11 mouse cellular contexts compared by ENCODE assay signal in the genomic region with DNA sequence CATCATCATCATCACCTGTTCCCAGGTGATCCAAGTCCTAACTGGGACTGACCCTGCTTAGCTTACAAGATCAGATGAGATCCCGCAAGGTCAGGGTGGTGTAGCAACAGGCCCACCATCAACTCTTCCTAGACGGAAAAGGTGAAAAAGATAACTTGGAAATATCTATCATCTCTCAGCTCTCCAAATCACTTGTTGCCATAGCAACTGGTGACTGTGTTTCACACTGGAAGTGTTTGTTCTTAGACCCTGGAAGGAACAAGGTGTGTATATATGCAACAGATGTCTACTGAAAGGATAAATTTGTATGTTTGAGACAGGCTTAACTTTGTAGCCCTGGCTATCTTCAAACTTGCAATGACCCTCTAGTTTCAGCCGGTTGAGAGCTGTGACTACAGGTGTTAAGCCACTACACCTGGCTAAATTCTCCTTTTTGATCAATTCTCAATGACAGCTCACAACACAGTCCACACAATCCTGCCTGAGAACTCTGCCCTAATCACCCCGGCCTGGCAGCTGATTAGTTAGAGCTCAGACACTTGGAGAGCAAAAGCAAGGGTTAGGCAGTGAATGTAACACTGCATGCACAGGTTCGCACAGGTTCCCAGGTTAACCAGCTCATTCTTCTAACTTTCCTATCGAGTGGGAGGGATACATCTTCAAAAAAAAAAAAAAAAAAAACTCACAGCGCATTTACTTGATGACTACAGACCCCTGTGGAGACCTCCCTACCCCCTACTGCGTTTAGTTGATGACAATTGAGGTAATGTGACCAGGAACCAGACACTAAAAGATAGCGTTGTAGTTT. TPM values are rescaled to one million over a fixed set of nuclear protein-coding genes. Genes with fewer than 3 reads are reported as not detected.
DNase-seq lines count a peak whose midpoint lies in the region; ATAC-seq and TF ChIP-seq lines count a peak whose summit lies in the region.
"Had no signal": no experiment of that assay in that cellular context is flagged by ENCODE, and none has a peak within 500 bp of the region (broad histone marks: within the 10 kb centered on the region; RNA-seq: fewer than 3 reads in every experiment).

No protein-coding gene starts in this region.

- 29% methylated on average over 9 of the region's 9 CpGs for WGBS in heart, embryonic 13.5 days
- 28% methylated on average over 9 of the region's 9 CpGs for WGBS in stomach, embryonic 15.5 days
- 30% methylated on average over 9 of the region's 9 CpGs for WGBS in stomach, postnatal 0 days
- WGBS in intestine, embryonic 16.5 days = 28% methylated on average over 9 of the region's 9 CpGs
- WGBS in stomach, embryonic 16.5 days = 31% methylated on average over 9 of the region's 9 CpGs

- no peak for DNase-seq in heart, adult 18-20 months
- DNase-seq in stomach, postnatal 0 days (ENCODE audit: low spot score) = no peak
- DNase-seq in cerebellum, adult 18-20 months = no peak
- no peak for DNase-seq in thymus, adult 18-20 months
- DNase-seq: right cerebral cortex, postnatal 25 days had no signal

- H3K4me1 ChIP-seq in heart, embryonic 13.5 days = peaks cover 28% of the 10 kb centered on the region
- H3K4me1 ChIP-seq in stomach, embryonic 15.5 days = peaks cover 18% of the 10 kb centered on the region
- H3K4me1 ChIP-seq in stomach, postnatal 0 days (replicated peaks; ENCODE audit: control insufficient read depth, insufficient read depth) = no peaks in the 10 kb centered on the region
- H3K4me1 ChIP-seq in intestine, embryonic 16.5 days (ENCODE audit: control insufficient read depth, insufficient read depth, low read length) = peaks cover 35% of the 10 kb centered on the region
- peaks cover 16% of the 10 kb centered on the region; the same call in 1 of the 2 replicates for H3K4me1 ChIP-seq in stomach, embryonic 16.5 days (ENCODE audit: control insufficient read depth, insufficient read depth, low read length)

- no peaks in the 10 kb centered on the region for H3K9me3 ChIP-seq in heart, embryonic 13.5 days
- no peaks in the 10 kb centered on the region for H3K9me3 ChIP-seq in stomach, embryonic 15.5 days
- no peaks in the 10 kb centered on the region for H3K9me3 ChIP-seq in stomach, postnatal 0 days (ENCODE audit: control insufficient read depth, low read length)
- H3K9me3 ChIP-seq in intestine, embryonic 16.5 days (ENCODE audit: control insufficient read depth, low read length) = no peaks in the 10 kb centered on the region
- H3K9me3 ChIP-seq in stomach, embryonic 16.5 days (replicated peaks; ENCODE audit: control insufficient read depth, low read length) = no peaks in the 10 kb centered on the region
- H3K9me3 ChIP-seq: embryonic facial prominence, embryonic 15.5 days; neural tube, embryonic 13.5 days had no signal

- H3K4me3 ChIP-seq in heart, embryonic 13.5 days = no peak overlapping the region
- no peak overlapping the region for H3K4me3 ChIP-seq in stomach, embryonic 15.5 days (replicated peaks)
- H3K4me3 ChIP-seq in stomach, postnatal 0 days (ENCODE audit: low read depth, low read length) = no peak overlapping the region
- H3K4me3 ChIP-seq in intestine, embryonic 16.5 days (ENCODE audit: low read length) = no peak overlapping the region
- H3K4me3 ChIP-seq in stomach, embryonic 16.5 days (replicated peaks; ENCODE audit: low read length) = no peak overlapping the region
- H3K4me3 ChIP-seq: embryonic facial prominence, embryonic 15.5 days; neural tube, embryonic 13.5 days had no signal

- no peak for TF ChIP-seq EP300 in stomach, postnatal 0 days (optimal IDR thresholded peaks at IDR 0.05)

- ATAC-seq in heart, embryonic 13.5 days (ENCODE audit: extremely low read depth, insufficient number of reproducible peaks, low FRiP score, low TSS enrichment) = no peak
- ATAC-seq in stomach, embryonic 15.5 days (ENCODE audit: insufficient read depth, low FRiP score, low read depth) = no peak
- ATAC-seq in stomach, postnatal 0 days (ENCODE audit: low FRiP score, low TSS enrichment) = no peak
- peak; percentile 58 for ATAC-seq in intestine, embryonic 16.5 days
- ATAC-seq in stomach, embryonic 16.5 days (ENCODE audit: insufficient read depth, low FRiP score) = no peak

- H3K4me2 ChIP-seq in heart, embryonic 13.5 days = peak overlapping the region; percentile 29
- H3K4me2 ChIP-seq in stomach, embryonic 15.5 days = no peak overlapping the region; the same call in 1 of the 2 replicates
- H3K4me2 ChIP-seq in stomach, postnatal 0 days (replicated peaks; ENCODE audit: low read depth) = no peak overlapping the region
- 0 out of 2 replicates have a peak overlapping the region, but pooled peaks have one; percentile 3 for H3K4me2 ChIP-seq in intestine, embryonic 16.5 days (ENCODE audit: low read depth, low read length)
- no peak overlapping the region for H3K4me2 ChIP-seq in stomach, embryonic 16.5 days (ENCODE audit: low read depth, low read length)
- H3K4me2 ChIP-seq: embryonic facial prominence, embryonic 15.5 days; neural tube, embryonic 13.5 days had no signal

- TF ChIP-seq CTCF in stomach, postnatal 0 days (IDR thresholded peaks at IDR 0.05; ENCODE audit: low read depth) = no peak

- H3K9ac ChIP-seq in heart, embryonic 13.5 days = peak overlapping the region; percentile 56; the same call in 1 of the 2 replicates
- H3K9ac ChIP-seq in stomach, embryonic 15.5 days = no peak overlapping the region
- H3K9ac ChIP-seq in stomach, postnatal 0 days (ENCODE audit: low read length) = no peak overlapping the region
- no peak overlapping the region for H3K9ac ChIP-seq in intestine, embryonic 16.5 days (ENCODE audit: low read depth, low read length)
- H3K9ac ChIP-seq in stomach, embryonic 16.5 days (ENCODE audit: low read length) = no peak overlapping the region
- H3K9ac ChIP-seq: embryonic facial prominence, embryonic 15.5 days; neural tube, embryonic 13.5 days had no signal

- H3K36me3 ChIP-seq in heart, embryonic 13.5 days = no peaks in the 10 kb centered on the region
- H3K36me3 ChIP-seq in stomach, embryonic 15.5 days = no peaks in the 10 kb centered on the region
- no peaks in the 10 kb centered on the region for H3K36me3 ChIP-seq in stomach, postnatal 0 days (ENCODE audit: control insufficient read depth, insufficient read depth, low read length)
- H3K36me3 ChIP-seq in intestine, embryonic 16.5 days (ENCODE audit: control insufficient read depth, insufficient read depth, low read length) = no peaks in the 10 kb centered on the region
- no peaks in the 10 kb centered on the region for H3K36me3 ChIP-seq in stomach, embryonic 16.5 days (ENCODE audit: control insufficient read depth, insufficient read depth, low read length)
- H3K36me3 ChIP-seq: embryonic facial prominence, embryonic 15.5 days; neural tube, embryonic 13.5 days had no signal

- no peaks in the 10 kb centered on the region for H3K27me3 ChIP-seq in heart, embryonic 13.5 days (replicated peaks)
- H3K27me3 ChIP-seq in stomach, embryonic 15.5 days (replicated peaks) = no peaks in the 10 kb centered on the region
- no peaks in the 10 kb centered on the region for H3K27me3 ChIP-seq in stomach, postnatal 0 days (ENCODE audit: control insufficient read depth, insufficient read depth, low read length)
- H3K27me3 ChIP-seq in intestine, embryonic 16.5 days (replicated peaks; ENCODE audit: control insufficient read depth, insufficient read depth, low read length) = no peaks in the 10 kb centered on the region
- no peaks in the 10 kb centered on the region for H3K27me3 ChIP-seq in stomach, embryonic 16.5 days (ENCODE audit: control insufficient read depth, insufficient read depth, low read length)
- H3K27me3 ChIP-seq: embryonic facial prominence, embryonic 15.5 days had no signal

- H3K27ac ChIP-seq in heart, embryonic 13.5 days (replicated peaks) = peak overlapping the region; percentile 62
- peak overlapping the region; percentile 71; the same call in 1 of the 2 replicates for H3K27ac ChIP-seq in stomach, embryonic 15.5 days
- H3K27ac ChIP-seq in stomach, postnatal 0 days (replicated peaks) = no peak overlapping the region
- H3K27ac ChIP-seq in intestine, embryonic 16.5 days (ENCODE audit: low read length) = peak overlapping the region; percentile 89
- H3K27ac ChIP-seq in stomach, embryonic 16.5 days (ENCODE audit: low read length) = peak overlapping the region; percentile 7; the same call in 1 of the 2 replicates
- H3K27ac ChIP-seq: embryonic facial prominence, embryonic 15.5 days had no signal

RNA-seq across cellular contexts. Expression of a gene that starts 3.7 kb away (rescaled TPM):
- 2.9 and 3.2 TPM in 2 replicates for polyA plus RNA-seq in heart, embryonic 13.5 days (2015; fragmentation: Nextera tagmentation; extraction: Ambion mirVana)
- 1 to 10 TPM; 1.6 to 5.1 TPM for total RNA-seq in heart, adult 18-20 months (2021)
- 7.1 TPM in 2 replicates for polyA plus RNA-seq in stomach, embryonic 15.5 days (2015; fragmentation: Nextera tagmentation; extraction: Ambion mirVana)
- 1.3 and 2.3 TPM in 2 replicates for polyA plus RNA-seq in stomach, postnatal 0 days (2015; fragmentation: Nextera tagmentation; extraction: Ambion mirVana)
- 8.0 and 9.2 TPM in 2 replicates for polyA plus RNA-seq in intestine, embryonic 16.5 days (2015; fragmentation: Nextera tagmentation; extraction: Ambion mirVana)
- 6.0 and 6.3 TPM in 2 replicates for polyA plus RNA-seq in stomach, embryonic 16.5 days (2015; fragmentation: Nextera tagmentation; extraction: Ambion mirVana)

RNA-seq across cellular contexts. Expression of a gene that starts 22.1 kb away (rescaled TPM):
- polyA plus RNA-seq in heart, embryonic 13.5 days (2015; fragmentation: Nextera tagmentation; extraction: Ambion mirVana) = 1.7 TPM in 2 replicates
- 1 to 10 TPM; 1.3 TPM for total RNA-seq in heart, adult 18-20 months (2021)
- 273 and 329 TPM in 2 replicates for polyA plus RNA-seq in stomach, embryonic 15.5 days (2015; fragmentation: Nextera tagmentation; extraction: Ambion mirVana)
- 22.3 and 24.1 TPM in 2 replicates for polyA plus RNA-seq in stomach, postnatal 0 days (2015; fragmentation: Nextera tagmentation; extraction: Ambion mirVana)
- 180 and 240 TPM in 2 replicates for polyA plus RNA-seq in intestine, embryonic 16.5 days (2015; fragmentation: Nextera tagmentation; extraction: Ambion mirVana)
- 250 and 388 TPM in 2 replicates for polyA plus RNA-seq in stomach, embryonic 16.5 days (2015; fragmentation: Nextera tagmentation; extraction: Ambion mirVana)

RNA-seq across cellular contexts. Expression of a gene that starts 28.9 kb away (rescaled TPM):
- 15.3 and 16.0 TPM in 2 replicates for polyA plus RNA-seq in heart, embryonic 13.5 days (2015; fragmentation: Nextera tagmentation; extraction: Ambion mirVana)
- total RNA-seq in heart, adult 18-20 months (2021) = 10 to 100 TPM; 11.3 to 18.5 TPM
- polyA plus RNA-seq in stomach, embryonic 15.5 days (2015; fragmentation: Nextera tagmentation; extraction: Ambion mirVana) = 37.8 and 41.9 TPM in 2 replicates
- polyA plus RNA-seq in stomach, postnatal 0 days (2015; fragmentation: Nextera tagmentation; extraction: Ambion mirVana) = 94.8 and 103 TPM in 2 replicates
- 47.9 and 51.3 TPM in 2 replicates for polyA plus RNA-seq in intestine, embryonic 16.5 days (2015; fragmentation: Nextera tagmentation; extraction: Ambion mirVana)
- polyA plus RNA-seq in stomach, embryonic 16.5 days (2015; fragmentation: Nextera tagmentation; extraction: Ambion mirVana) = 40.6 and 51.8 TPM in 2 replicates

RNA-seq across cellular contexts. Expression of a gene that starts 50.5 kb away (rescaled TPM):
- 202 and 203 TPM in 2 replicates for polyA plus RNA-seq in heart, embryonic 13.5 days (2015; fragmentation: Nextera tagmentation; extraction: Ambion mirVana)
- total RNA-seq in heart, adult 18-20 months (2021) = 100 to 1,000 TPM; 152 to 194 TPM
- 194 and 215 TPM in 2 replicates for polyA plus RNA-seq in stomach, embryonic 15.5 days (2015; fragmentation: Nextera tagmentation; extraction: Ambion mirVana)
- polyA plus RNA-seq in stomach, postnatal 0 days (2015; fragmentation: Nextera tagmentation; extraction: Ambion mirVana) = 177 and 205 TPM in 2 replicates
- 301 and 320 TPM in 2 replicates for polyA plus RNA-seq in intestine, embryonic 16.5 days (2015; fragmentation: Nextera tagmentation; extraction: Ambion mirVana)
- 194 and 213 TPM in 2 replicates for polyA plus RNA-seq in stomach, embryonic 16.5 days (2015; fragmentation: Nextera tagmentation; extraction: Ambion mirVana)

Comparison
In these comparisons a context has a peak if more than half of its experiments do, and no peak if none do; other contexts are left out.
1. H3K4me2 ChIP-seq: peak in heart, embryonic 13.5 days (single experiment) and intestine, embryonic 16.5 days (single experiment); none in stomach, embryonic 15.5 days (single experiment), stomach, postnatal 0 days (single experiment) and stomach, embryonic 16.5 days (single experiment).